Mouse (Mus musculus) hindlimb bud, embryonic 11.5 days (tissue): ENCODE measurements around the gene Ccl24.
A peak's percentile ranks its signal among the peaks of the same experiment; 100 is the strongest.

Experiments
- DNase-seq: peaks from one replicate; pipeline ENCODE4 v3.0.0-alpha.2; 2012; ENCODE audit warnings: low read depth, low spot score; ENCODE audit errors: extremely low spot score

The Ccl24 gene

DNA sequence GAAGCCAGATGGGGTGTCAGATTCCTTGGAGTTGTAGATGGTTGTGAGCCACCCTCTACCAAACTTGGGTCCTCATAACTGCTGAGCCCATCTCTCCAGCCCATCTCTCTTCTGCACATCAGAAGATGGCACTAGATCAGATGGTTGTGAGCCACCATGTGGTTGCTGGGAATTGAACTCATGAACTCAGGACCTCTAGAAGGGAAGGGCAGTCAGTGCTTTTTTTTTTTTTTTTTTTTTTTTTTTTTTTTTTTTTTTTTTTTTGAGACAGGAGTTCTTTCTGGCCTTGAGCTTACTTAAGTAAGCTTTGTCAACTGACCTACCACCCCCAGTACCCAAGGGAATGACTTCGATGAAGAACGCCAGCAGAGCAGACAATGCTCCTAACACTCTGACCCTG, 24.9 kb downstream of the Ccl24 start:
- DNase-seq, result no peak

- DNase-seq, result peak; percentile 96
Measured at GRCm38 (mm10) chr5:135544865-135545797, 27.7 kb downstream of the Ccl24 start, which contains the start of gene Hip1. Hip1 (minus strand) TSS chr5:135545120.

- no peak for DNase-seq
Measured at GRCm38 (mm10) chr5:135544032-135544558, 28.8 kb downstream of the Ccl24 start.

- DNase-seq, result no peak
Measured at GRCm38 (mm10) chr5:135537794-135538214, 35.0 kb downstream of the Ccl24 start.

- DNase-seq, result no peak
Measured at GRCm38 (mm10) chr5:135537326-135537725, 35.5 kb downstream of the Ccl24 start.

DNA sequence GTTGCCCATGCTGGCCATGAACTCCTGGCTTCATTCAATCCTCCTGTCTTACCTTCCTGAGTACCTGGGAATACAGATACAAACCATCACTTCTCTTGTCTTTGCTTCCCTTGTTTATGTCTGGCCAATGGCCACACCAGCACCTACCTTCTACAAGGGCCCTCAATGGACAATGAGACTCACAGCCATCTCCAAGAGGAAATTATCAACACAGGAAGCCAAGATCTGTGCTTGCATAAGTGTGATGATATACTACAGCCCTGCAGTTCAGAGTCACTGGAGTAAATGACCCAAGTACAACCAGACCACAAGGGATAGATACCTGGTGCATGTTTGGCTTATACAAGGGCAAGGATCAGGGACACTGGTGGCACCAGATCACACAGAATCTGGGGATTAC, 37.0 kb downstream of the Ccl24 start:
- no peak for DNase-seq

DNA sequence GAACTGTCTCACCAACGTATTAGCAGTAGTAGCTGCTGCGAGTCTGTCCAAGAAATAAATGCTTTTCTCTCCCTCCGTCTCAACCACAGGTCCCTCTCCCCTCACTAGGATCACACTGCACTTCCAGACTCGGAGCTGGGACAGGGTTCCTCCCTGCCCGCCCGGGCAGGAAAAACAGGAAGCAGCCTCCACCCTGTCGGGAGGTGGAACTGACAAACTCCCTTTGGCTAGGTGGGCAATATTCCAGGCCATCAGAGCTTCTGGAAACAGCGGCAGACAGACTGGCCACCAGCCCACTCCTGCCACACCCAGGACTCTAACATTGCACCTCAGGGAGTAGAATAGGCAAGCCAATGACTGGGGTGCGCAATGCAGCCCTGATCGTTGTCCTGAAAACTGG, 39.4 kb downstream of the Ccl24 start:
- no peak for DNase-seq

DNA sequence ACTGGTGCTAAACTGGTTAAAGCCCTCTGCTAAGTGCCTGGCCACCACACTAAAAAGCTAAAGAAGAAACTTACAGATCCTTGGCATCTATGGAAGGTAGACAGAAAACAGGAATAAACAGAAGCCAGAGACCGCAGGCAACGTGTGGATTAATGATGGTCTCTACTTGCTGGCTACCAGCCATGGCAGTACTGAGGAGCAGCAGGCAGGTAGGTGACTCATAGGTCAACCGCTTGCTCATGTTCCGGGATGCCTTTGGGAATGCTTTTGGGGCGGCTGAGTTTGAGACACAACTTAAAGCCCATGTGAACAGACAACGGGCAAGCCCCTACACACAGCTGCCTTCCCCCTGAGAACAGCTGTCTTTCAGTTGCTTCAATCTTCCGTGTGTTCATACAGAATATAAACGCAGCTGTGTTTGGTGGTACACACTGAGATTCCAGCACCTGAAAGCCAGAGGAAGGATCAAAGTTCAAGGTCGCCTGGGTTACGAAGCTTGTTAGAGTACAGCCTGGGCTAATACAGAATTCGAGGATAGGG, 41.5 kb downstream of the Ccl24 start:
- DNase-seq, result no peak

DNA sequence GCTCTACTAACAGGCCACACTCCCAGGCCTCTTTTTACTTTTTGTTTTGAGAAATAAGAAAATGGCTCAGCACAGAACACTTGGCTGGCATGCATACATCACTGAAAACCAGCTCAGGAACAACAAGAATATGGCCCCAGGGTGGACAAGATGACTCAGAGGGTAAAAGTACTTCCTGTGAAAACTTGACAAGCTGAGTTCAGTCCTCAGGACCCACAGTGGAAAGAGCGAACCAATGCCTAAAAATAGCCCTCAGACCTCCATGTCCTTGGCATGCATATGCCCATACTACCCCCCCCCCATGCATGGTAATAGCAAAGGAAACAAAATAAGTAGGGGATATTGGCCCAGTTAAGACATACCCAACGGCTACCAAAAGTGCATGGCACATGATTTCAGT, 42.9 kb downstream of the Ccl24 start:
- DNase-seq, result no peak

GRCm38 (mm10) chr5:135529310-135529709, 43.5 kb downstream of the Ccl24 start:
- DNase-seq, result no peak

GRCm38 (mm10) chr5:135527986-135528385, 44.9 kb downstream of the Ccl24 start:
- no peak for DNase-seq

GRCm38 (mm10) chr5:135524660-135525560, 47.9 kb downstream of the Ccl24 start:
- DNase-seq, result no peak

DNA sequence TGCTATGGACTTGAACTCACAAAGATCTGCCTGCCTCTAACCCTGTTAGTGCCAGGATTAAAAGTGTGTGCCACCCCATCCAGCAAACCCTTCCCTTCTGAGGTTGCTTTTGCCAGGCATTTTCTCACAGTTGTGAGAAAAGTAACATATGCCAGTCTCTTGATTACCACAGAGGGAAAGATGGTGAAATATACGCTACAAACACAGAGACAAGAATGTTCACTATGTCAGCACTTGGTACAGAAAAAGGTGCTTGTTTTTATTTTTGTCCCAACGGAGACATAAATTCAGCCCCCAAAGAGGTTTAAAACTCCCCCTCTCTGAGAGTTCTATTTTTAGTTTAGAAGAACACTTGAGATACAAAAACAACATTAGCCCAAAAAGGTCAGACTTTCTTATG, 48.8 kb downstream of the Ccl24 start:
- no peak for DNase-seq

- DNase-seq, result no peak
Measured at GRCm38 (mm10) chr5:135522111-135522722, 50.6 kb downstream of the Ccl24 start.
